Mouse (Mus musculus) lung, postnatal 0 days (tissue): Measurements from ENCODE around the gene Xbp1.

Experiments
- CTCF ChIP-seq: IDR thresholded peaks from 2 replicates; pipeline ENCODE4 v1.5.1; 2016; ENCODE audit warnings: antibody characterized with exemption, mild to moderate bottlenecking
- EP300 ChIP-seq: IDR thresholded peaks from 2 replicates; pipeline ENCODE4 v1.6.1; 2016; ENCODE audit warnings: antibody characterized with exemption, mild to moderate bottlenecking, control low read depth

GRCm38 (mm10) chr11:5495286-5495832 lies 25.1 kb upstream of the Xbp1 start:
- TF ChIP-seq CTCF: no peak
- no peak for TF ChIP-seq EP300
